Mouse (Mus musculus) retina, embryonic 14.5 days (tissue): Measurements from ENCODE around the gene Gm20538.

Experiments used
- DNase-seq: peaks from one replicate; pipeline ENCODE4 v3.0.0-alpha.2; 2015; ENCODE audit warnings: low spot score

The Gm20538 gene

DNA sequence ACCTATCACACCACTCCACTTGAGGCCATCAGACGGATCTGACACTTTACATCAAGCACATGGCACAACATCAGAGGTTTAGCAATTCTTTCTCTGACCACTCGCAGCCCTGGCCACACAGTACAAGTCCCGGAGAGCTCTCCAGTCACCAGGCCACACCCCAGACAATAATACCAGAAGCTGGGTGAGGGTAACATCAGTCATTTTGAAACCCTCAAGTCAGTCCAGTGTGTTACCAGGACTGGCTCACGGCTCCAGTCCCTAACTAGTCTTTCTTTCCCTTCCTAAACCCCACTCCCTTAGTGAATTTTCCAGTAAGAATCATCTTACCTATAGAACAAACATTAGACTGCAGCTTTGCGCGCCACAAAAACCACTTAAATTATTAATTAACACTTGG, 22.6 kb downstream of the Gm20538 start:
- DNase-seq: no peak

DNA sequence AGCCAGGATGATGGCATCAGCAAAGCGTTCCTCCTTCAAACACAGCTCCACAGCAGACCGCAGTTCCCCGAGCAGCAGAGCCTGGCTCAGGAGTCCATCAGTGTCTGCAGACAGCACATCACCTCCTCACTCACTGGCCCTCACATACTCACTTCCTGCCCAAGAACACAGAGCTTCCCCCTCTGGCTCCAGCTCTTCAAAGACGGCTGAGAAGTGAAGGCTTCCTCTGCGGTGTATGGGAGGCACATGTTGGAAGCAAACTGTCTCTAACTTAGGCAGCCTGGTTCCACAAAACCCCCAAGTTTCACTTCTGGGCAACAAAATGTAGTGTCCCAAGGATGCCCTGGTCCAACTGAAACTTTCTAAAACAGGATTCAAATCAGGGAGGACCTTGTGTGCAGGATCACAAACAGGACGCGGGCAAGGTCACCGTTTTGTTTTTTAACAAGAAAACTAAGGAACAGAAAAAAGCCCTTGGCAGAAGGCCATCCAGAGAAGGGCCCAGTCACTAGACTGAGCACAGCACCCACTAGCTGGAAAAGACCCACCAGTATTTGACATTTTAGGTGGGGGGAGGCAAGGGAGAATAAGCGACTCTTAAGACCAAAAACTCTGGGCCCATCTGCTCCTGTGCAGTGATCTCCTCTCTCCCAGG, 27.0 kb downstream of the Gm20538 start:
- no peak for DNase-seq

DNA sequence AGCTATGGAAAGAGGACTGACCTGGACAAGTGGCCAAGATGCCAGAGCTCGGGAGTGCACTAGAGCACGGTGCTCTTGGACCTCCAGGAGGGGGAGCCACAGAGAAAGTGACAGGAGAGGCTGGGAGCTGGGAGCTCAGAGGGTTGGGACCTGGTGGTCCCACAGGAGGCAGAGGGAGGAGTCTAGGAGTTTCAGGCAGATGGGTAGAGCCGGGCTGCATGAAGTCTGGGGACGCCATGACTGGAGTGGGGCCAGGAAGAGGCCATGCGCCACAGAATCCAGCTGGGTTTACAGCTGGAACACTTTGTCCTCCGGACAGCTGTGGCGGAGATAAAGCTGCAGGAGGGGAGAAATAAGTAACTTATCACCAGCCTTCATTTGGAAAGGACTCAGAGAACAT, 33.5 kb downstream of the Gm20538 start:
- peak; percentile 63 for DNase-seq

DNA sequence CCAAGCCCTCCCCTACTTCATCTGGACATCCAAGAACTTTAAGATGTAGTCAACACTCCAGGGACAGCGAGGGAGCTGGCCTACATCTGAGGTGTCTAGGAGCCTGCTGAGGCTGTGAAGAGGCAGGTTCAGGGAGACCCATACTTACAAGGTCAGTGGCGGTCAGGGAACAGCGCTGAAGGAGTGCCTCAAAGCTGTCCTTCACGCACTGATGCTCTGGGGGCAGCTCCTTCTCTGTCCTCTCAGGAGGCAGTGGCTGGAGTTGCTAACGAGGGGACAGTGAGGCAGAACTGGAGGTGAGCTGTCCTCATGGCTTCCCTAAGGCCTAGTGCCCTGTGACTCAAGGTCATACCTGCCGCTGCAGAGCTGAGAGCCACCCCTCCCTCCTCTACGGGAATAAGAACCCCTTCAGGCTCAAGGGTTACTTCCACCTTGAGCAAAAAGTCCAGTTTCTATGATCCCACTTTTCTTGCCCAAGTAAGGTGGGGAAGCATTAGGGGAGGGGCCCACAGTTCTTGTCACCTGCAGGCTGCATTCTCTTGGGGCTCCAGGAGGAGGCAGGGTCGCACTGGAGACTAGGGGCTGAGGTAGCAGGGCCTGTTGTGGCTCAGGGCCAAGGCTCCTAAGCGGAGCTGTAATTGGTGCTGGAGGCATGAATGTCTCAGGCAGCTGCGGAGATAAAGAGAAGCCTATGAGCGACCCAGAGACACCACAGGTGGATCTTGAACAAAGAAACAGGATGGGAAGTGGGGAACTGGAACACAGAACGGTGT, 34.4 kb downstream of the Gm20538 start:
- peak; percentile 52 for DNase-seq

DNA sequence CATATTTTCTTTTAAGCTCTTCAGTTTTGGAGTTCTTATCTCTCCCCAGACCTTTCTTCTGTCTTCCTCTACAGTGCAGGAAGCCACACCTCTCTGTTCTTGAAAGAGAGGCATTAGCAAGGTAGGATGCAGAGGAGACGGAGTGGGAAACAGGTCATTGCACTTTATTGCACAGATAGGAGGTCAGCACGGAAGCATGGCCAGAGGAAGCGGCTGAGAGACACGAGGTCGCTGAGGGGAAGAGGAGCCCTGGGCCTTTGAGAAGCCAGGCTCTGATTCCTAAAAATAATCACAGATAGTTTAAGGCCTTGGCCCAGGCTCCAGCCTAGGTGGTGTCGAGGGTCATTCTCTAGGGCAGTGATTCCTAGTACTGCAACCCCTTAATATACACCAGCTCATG, 36.9 kb downstream of the Gm20538 start:
- no peak for DNase-seq

DNA sequence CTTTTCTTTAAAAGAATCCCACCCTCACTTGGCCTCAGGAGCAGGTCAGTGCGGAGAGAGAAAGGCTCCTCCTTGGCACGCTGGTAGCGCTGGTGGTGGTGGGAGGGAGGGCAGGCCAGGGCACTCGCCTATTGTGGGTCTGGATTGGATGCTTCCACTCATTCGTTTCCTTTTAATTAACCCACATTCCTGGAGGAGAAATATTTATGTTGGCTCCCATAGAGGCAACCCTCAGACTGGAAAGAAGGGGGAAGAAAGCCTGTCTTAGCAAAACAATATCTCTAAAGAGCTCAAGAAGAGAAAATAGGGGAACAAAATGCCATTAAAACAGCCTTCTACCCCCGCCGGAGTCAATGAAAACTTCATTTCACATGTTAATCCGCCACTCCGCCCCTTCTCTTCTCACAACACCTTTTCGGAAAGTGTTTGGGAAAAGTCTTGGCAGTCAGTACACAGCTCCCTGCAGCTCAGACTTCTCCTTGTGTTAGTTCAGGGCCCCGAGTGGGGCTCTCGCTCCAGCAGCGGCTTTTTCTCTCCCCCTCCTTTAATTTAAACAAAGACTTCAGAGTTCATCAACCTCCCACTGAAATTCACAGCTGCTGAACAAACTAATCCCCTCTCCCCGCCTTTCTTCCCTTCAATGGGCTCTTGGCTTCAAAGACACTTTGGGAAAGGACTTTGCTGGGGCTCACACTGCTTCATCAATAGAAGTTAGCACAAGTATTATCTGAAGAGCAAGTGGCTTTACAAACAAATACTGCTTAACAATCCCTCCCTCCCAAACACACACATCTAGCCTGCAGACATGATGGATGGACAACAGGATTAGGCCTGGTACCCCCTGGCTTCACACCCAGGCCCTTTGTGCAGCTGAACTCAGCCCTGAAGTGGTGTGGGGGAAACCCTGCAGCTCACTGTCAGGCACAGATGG, 37.8 kb downstream of the Gm20538 start:
- DNase-seq: peak; percentile 62

DNA sequence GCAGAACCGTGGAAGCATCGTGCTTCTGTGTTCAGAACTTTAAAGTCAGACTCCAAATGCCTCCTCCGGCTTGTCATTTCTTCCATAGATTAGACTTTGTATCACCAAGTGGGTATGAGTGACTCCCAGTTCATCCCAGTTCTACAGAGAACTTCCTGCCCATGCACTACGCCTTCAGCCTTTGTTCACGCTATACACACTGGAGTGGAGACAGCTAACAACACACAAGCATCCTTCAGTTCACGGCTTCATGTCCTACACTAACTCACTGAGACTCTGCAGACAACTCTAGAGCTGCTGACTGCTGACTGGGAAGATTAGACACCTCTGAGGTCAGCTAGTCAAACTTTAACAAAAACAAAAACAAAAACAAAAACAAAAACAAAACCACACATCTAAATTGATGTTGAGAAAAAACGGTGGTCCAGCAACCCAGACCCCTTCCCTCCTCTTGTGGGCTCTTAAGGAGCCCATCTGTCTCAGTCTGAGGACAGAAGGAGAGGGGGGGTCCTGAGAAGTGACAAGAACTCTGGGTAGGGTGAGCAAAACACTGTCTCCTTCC, 38.6 kb downstream of the Gm20538 start:
- DNase-seq: no peak

DNA sequence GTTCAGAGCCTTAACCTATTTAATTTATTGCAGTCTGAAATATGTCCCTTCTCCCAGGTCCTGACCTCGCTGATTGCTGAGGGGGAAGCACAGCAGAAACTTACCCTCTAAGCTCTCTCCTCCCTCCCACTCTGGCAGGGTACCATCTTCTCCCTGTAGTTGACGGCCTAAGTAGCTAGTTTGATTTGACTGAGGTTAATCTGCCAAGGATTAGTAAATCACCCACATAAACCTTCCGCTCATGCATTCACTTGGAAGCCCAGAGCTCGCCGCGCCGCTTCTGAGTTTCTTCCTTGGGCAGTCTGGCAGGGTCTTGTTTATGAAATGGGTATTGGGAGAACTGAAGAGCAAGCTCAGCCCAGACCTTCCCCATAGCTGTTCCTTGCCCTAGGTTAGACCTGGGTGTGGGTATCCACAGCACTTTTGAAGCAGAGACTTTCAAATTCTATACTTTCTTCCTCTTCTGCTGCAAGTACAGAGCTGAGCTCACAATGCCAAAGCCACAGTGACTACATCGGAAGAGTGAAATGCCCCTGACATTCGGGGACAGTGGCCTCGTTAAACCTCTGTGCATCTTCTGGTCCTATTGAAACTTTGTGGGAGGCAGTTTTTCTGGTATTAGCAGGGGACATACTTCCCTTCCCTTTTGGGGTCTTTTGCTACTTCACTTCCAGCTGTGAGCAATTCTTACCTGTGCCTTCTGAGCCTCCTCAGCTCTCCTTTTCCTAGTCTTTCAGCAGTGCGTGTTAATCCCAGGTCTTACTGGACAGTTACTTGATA, 39.4 kb downstream of the Gm20538 start:
- DNase-seq: peak; percentile 49

DNA sequence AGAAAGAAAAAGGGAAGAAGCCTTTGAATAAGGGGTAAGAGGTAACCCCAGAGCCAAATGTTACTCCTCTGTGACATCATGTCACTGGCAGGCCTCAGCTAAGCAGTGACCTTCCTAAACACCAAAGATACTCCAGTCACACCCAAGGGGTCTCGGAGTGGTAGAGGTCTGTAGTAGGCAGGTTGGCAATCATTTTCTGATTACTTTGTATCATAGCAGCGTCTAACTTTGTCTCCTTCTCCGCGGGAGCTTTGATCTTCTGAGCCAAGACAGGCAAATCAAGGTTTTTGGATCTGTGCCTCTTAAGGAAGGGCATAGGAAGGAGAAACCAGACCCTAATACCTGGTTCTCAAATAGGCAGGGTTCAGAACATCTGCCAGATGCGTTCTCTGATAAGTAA, 40.0 kb downstream of the Gm20538 start:
- DNase-seq: no peak

DNA sequence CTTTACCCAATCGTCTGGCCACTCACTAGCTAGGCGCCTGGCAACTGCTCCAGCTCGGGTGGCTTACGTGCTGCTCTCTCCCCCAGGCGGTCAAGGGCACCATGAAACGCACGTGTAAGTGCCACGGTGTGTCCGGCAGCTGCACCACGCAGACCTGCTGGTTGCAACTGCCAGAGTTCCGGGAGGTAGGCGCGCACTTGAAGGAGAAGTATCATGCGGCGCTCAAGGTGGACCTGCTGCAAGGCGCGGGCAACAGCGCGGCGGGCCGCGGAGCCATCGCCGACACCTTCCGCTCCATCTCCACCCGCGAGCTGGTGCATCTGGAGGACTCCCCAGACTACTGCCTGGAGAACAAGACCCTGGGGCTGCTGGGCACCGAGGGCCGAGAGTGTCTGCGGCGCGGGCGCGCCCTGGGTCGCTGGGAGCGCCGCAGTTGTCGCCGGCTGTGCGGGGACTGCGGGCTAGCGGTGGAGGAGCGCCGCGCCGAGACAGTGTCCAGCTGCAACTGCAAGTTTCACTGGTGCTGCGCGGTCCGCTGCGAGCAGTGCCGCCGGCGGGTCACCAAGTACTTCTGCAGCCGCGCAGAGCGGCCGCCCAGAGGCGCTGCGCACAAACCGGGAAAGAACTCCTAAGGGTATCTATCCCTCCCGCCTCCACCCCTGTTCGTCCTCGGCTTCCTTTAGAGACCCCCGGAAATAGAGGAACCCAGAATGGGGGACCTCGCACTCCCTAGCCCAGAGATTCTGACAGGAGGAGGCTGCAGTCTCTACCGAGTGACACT, 41.0 kb downstream of the Gm20538 start:
- peak; percentile 70 for DNase-seq

DNA sequence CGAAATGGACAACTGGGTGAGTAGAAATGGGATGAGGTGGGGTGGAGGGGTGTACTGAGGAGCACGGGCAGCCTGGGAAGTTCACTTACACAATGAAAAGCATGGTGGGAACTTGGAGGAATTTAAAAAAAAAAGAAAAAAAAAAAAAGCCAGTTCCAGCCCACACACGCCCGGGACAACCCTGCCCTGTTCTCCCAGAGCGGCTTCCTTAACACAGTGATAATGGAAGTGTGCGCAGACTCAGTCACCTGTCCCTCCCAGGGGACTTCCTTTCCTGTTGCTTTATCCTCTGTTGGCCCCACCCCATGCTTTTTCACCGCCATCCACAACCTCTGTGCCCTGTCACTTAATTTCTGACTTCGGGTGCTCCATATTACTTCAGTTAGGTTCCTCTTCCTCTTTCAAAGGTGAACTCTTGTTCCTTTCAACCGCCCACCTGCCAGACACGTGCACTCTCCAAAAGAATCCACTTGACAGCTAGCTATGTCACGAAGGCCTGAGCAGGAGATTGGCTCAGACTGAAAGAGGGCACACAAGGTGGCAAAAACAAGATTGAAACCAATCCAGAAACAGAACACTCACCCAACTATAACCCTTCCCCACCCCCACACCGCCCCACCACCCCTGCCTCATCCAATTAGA, 42.0 kb downstream of the Gm20538 start:
- DNase-seq: no peak

DNA sequence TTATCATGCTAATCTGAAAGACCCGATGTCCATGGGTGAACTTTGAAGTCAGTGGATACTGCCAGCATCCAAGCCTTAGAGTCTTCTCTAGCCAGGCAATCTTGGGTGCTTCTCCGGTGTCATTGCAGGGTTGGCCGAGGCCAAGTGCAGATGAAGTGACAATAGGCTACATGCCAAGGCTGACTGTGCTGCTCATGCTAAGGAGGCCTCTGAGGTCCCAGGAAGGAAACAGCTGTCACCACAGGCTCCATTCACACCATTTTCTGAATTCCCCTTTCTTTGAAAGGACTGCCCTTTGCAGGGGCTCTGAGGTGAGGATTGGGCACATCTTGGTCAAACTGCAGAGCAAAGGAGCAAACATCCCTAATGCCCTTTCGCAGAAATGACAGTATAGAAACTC, 49.9 kb downstream of the Gm20538 start:
- DNase-seq: no peak

DNA sequence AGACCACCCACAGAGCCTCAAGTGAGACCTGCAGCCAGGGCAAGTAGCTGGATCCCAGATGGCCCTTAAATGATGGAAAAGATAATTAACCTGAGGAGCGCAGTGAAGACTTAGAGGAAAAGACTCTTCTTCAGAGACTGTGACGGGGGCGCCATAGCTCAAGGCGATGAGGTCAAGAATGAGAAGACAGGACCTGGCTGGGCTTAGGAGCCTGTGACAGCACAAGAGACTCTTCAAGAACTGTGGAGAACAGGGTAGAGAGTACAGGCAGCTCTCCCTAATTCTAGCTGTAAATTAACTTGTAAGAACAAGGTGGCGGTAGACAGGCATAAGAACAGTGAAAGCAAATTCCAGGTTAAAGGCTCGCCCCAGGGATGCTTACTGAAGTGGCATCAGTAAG, 50.7 kb downstream of the Gm20538 start:
- DNase-seq: no peak

DNA sequence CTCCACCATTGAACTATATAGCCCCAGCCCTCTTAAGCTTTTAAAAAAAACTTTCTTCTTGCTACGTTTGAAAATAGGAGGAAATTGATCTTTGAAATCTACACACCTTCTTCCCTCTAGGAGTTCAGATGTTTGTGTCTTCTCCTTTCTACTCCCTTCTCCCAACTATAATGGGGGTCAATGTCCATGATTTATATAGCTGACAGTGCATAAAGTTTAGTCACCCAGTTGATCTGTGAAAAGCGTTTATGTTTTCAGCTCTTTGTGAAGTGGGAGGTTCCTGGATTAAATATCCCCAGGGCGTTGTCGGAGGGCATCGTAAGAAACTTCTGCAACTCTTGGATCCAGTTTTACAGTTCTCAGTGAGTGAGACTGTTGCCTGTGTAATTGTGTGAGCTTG, 52.4 kb downstream of the Gm20538 start:
- DNase-seq: no peak

DNA sequence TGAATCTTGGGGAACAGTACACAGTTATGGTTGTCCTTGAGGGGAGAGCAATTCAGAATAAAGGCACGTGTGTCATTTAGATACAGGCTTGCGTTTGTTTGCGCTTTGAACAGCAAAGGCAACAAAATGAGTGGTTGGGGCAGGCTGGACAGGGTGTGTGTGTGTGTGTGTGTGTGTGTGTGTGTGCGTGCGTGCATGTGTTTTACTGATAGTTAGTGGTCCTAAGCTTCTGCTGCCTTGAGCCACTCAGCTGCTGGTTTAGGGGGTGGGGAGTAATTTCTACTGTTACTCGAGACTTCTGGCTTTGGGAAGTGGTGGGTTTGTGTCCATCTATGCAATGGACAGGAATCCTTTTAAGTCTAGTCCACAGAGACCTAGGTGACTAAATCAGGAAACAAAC, 53.7 kb downstream of the Gm20538 start:
- DNase-seq: no peak

DNA sequence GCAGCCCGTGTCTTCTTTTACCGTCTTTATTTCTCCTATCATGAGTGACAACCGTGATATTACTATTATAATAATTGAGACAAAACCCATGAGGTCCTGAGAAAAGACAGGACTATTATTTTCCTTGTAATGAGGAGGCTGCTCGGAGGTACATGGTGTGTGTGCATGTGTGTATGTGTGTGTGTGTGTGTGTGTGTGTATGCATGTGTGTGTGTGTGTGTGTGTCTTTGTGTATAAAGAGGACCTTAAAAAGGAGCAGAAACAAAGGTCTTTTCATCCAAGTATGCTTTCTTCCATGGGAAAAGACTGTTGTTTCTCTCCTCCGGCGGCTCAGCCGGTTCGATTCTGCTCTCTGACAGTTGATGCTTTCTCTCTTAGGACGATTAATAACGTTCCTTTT, 55.7 kb downstream of the Gm20538 start:
- DNase-seq: no peak

DNA sequence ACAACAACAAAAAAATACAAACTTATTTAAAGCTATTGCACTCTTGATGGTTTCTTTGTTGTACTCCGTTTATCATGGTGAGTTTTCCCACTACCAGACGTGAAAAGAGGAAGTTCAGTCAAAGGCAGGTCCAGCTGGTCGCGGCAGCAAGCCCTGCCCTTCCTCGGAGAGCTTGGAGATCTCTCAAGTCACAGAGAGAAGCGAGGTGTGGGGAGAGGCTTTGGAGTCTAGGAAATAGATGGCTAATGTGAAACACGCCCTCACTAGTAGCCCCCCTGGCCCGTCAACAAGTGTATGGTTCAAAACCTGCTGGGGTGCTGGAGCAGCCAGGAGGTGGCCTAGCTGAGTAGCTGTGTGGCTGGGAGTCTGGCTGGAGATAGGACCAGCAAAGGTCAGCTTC, 56.1 kb downstream of the Gm20538 start:
- no peak for DNase-seq
